Mouse (Mus musculus) cortical plate, adult 2 months (tissue): Measurements from ENCODE around the gene Chst15. TPM values are rescaled to one million over a fixed set of nuclear protein-coding genes. Genes with fewer than 3 reads are reported as not detected.

Source experiments
- H3K27ac ChIP-seq: fragments of 200-500 bp; 2 replicates; pipeline ENCODE4 v1.5.1; 2012; ENCODE audit warnings: low read length, control low read depth, inconsistent platforms; ENCODE audit not compliant: insufficient read depth
- H3K4me1 ChIP-seq: fragments of 200-500 bp; 2 replicates; pipeline ENCODE4 v1.6.1; 2011; ENCODE audit warnings: low read length; ENCODE audit not compliant: control insufficient read depth, insufficient read depth
- H3K4me3 ChIP-seq: fragments of 200-500 bp; 2 replicates; pipeline ENCODE4 v1.5.1; 2011; ENCODE audit warnings: mild to moderate bottlenecking, low read length, control low read depth; ENCODE audit not compliant: insufficient read depth
- CTCF ChIP-seq: fragments of 200-500 bp; IDR thresholded peaks from 2 replicates; pipeline ENCODE4 v1.5.1; 2011; ENCODE audit warnings: mild to moderate bottlenecking, control low read depth, low read length; ENCODE audit not compliant: insufficient read depth; ENCODE audit errors: extremely low read depth
- POLR2A ChIP-seq: fragments of 200-500 bp; IDR thresholded peaks from 2 replicates; pipeline ENCODE4 v1.6.1; 2011; ENCODE audit warnings: mild to moderate bottlenecking, low read length, control low read depth; ENCODE audit not compliant: insufficient read depth; ENCODE audit errors: extremely low read depth
- polyA plus RNA-seq: library from polyadenylated mRNA; depleted of rRNA; stranded (reverse); fragments of >200 nt; gene quantifications from 2 replicates; pipeline ENCODE4 v1.2.3, GENCODE M21; 2012

Gene Chst15
- polyA plus RNA-seq, 1 experiment = 16.0 TPM

DNA sequence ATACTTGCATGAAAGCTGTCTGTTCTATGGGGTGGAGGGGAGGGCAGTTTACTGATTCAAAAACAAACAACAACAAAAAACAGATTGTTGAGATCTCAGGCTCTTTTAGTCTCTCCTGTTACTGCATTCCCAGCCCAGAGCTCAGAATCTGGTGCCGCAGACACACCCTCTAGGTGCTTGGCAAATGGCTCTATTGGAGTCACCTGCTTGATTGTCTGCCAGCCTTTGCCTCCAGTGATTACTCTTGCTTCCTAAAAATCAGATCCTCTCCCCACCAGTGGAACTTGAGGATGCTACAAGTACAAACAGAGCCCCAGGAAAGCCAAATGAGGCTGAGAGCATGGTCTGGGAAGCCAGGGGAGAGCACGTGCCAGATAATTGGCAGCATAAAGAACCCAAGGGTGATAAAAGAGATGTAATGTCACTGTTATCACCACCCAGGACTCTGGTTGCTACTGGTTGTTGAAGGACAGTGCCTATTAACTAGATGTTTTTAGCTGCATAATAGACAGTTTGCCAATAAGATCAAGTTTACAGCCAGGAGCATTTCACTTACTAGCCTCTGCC is 4.4 kb upstream of the Chst15 start:
- no peak for TF ChIP-seq CTCF
- no peak for TF ChIP-seq POLR2A
- H3K27ac ChIP-seq = no peak overlapping the region
- H3K4me3 ChIP-seq = no peak overlapping the region
- H3K4me1 ChIP-seq = peaks cover 1% of the 10 kb centered on the region; the same call in 1 of the 2 replicates

DNA sequence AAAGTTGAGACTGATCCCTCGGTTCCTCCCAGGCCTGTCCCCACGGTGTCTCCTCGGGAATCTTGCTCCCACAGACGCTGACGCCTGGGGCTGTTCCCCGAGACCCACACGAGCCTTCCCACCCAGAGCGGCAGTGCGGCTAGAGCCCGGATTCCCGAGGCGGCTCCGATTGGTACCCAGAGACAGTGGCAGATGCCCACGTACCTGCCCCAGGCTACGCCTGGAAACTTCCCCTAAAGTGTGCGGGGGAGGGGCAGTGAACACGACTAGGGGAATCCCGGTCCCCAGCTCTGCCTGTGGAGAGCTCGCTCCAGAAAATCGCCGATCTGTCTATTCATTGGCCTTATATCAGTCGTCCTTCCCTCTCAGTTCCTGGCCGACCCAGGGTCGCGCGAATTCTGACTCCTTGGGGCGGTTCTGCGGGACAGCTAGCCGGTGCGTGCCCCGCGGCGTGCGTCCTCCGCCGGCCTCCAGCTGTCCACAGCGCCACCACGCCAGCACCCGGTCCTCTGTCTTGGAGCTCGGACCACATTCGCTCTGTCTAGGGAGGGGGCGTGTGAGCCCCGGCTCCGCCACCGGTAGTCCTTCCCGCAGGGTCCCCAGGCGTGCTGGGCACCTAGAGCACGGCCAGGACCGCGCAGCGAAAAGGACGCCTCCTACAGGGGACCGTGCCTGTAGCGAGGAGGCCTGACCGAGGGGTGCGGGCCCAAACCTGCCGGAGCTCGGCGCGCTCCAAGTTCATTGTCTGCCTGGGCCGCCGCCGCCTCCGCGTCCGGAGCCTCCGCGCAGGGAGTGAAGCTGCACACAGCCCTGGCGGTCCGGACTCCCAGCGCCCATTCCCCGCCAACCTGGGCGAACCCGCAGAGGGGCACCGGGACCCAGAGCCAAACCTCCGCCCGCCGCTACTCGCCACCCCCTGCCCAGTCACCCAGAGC is 660 bp downstream of the Chst15 start:
- TF ChIP-seq POLR2A (no peak), CTCF (no peak)
- Histone ChIP-seq H3K4me1 (peaks cover 7% of the 10 kb centered on the region), H3K27ac (peak overlapping the region; percentile 68), H3K4me3 (peak overlapping the region; percentile 75)

DNA sequence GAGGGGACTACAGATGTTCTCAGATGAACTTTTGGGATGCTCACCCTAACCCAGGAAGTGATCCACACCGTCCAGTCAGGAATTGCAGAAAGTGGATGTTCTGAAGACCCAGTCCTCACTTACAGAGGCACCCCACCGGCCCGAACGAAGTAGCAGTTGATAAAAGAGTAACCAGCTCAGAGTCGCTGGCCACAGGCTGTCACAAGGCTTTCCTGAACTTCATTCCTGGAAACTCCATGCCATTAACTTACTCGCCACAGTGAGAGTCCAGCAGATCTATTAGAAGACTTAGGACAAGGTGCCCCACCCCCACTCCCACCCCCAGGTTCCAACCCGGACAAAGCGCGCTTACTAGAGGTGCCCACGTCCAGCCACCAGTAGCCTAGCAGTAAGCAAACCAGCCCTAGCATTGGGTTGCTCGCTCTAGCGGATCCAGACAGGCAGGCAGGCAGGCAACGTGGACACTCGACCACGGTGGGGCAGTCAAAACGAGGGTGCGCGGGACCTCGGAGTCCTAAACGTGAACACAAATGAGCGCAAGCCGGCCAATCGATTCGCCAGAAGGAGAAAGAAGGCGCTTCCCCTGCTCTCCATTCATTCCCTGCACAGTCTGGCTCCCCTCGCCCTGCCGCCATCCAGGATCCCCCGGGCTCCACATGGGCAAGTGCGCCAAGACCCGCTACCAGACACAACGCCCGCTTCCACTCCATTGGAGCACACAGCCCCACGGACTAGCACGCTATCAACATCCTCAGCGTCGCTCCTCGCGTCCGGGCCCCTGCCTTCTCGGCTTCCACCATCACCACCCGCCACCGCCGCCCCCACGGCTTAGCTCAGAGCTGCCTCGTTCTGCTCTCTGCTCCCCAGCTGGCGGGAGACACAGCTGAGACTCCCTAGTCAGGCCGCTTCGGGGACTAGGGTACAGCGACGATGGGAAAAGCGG is 1.6 kb downstream of the Chst15 start:
- peak; percentile 39 for TF ChIP-seq CTCF
- TF ChIP-seq POLR2A = peak; percentile 50; the same call in 1 of the 2 replicates
- Histone ChIP-seq H3K27ac (peak overlapping the region; percentile 68), H3K4me1 (peaks cover 6% of the 10 kb centered on the region; the same call in 1 of the 2 replicates), H3K4me3 (peak overlapping the region; percentile 75)

DNA sequence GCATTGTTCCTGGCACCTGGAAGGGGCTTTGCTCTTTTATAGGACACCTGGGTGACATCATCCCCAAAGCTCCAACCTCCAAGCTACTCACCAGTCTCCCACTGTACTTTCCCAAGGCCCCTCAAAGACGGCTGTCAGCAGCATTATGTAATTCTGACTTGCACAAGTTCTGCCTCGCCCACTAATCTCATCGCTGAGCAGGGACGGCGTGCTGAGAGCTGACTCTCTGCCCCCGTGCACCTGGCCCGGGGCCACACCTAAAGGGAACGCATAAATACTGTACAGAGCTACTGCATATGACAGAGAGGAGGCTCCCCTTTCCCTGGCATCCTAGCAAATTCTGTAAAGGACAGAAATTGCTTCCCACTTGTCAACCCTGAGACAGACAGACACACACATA is 4.6 kb downstream of the Chst15 start:
- H3K27ac ChIP-seq = 0 out of 2 replicates have a peak overlapping the region, but pooled peaks have one; percentile 14
- H3K4me3 ChIP-seq = no peak overlapping the region
- TF ChIP-seq POLR2A (no peak), CTCF (no peak)
- peaks cover 6% of the 10 kb centered on the region; the same call in 1 of the 2 replicates for H3K4me1 ChIP-seq

DNA sequence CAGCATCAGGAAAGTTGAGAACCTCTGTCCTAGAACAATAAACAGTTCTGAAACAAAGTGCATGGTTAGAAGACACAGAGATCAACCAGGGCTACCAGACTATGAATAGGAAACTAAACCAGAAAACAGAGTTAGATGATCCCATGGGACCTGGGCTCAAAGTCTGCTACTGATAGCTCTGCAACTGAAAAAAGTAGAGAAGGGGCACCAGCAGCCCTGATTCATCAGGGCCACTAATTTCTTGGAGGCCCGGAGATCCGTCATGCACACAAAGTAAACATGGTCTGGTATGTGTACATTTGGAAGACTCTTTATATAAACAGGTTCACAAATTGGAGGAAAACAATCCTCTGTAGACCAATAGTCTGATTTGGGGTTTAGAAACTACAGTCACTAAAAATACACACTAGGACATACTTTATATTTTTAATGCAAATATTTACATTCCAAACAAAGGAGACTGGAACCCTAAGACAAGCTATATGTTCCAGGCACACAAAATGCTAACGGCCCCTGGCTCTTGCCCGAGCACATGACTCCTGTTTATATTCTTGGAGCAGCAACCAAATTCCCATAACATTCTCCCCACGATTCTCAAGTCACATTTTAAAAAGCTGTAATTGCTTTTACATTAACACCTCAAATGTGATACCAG is 8.4 kb downstream of the Chst15 start:
- H3K27ac ChIP-seq = no peak overlapping the region
- no peak overlapping the region for H3K4me3 ChIP-seq
- TF ChIP-seq CTCF (no peak), POLR2A (no peak)
- H3K4me1 ChIP-seq = peaks cover 7% of the 10 kb centered on the region; the same call in 1 of the 2 replicates

DNA sequence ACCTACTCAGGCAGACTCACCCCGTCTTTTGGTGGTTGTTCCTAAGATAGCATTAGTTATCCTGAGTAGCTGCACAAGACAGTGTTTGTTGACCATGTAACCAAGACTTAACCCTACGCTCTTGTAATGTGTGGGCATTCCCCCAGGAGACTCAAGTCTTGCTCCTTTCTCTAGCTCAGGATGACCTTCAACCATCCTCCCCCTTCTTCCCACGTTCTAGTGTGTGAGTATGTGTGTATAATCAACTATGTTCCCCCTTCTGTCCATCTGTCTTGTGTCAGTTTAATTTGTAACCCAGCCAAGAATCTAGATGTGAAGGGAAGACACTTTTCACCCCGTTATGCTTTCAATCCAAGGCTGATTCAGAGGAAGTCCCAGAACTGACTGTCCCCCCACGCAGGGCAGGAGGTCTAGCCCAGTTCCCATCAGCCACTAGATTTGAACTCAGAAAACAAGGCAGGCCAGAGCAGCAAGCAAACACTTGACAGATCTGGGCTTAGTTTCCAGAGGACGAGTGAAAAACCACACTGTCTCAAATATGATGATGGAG is 9.2 kb downstream of the Chst15 start:
- H3K27ac ChIP-seq = no peak overlapping the region
- TF ChIP-seq POLR2A (no peak), CTCF (no peak)
- peaks cover 4% of the 10 kb centered on the region; the same call in 1 of the 2 replicates for H3K4me1 ChIP-seq
- no peak overlapping the region for H3K4me3 ChIP-seq

DNA sequence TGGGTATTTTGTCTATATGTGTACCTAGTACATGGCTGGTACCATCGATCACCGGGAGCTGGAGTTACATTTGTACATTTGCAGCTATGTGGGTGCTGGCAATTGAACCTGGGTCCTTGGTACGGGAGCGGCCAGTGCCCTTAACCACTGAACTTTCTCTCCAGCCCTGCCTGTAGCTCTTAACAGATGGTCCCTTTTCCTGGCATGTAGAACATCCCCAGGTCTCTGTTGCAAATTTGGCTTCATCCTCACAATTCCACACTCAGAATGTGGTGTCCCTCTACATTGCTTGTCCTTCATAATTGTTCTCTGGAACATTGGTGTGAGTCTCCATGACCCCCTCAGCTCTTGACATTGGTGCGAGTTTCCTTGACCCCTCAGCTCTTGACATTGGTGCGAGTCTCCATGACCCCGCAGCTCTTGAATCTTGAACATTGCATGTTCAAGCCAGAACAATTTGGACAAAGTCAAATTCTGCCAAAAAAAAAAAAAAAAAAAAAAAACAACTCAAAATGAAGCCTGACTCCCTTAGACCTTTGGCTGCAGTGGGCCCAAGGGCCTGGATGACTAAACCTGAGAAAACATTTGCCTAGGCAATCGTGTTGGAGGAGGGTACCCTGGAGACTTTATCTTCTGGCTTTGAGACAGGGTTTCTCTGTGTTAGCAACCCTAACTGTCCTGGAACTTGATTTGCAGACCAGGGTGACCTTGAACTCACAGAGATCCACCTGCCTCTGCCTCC is 10.2 kb downstream of the Chst15 start:
- Histone ChIP-seq H3K4me1 (peaks cover 1% of the 10 kb centered on the region; the same call in 1 of the 2 replicates), H3K4me3 (no peak overlapping the region), H3K27ac (no peak overlapping the region)
- TF ChIP-seq CTCF (no peak), POLR2A (no peak)
